Mouse (Mus musculus): ENCODE results near the gene Klk7.

GRCm38 (mm10) chr7:43775311-43776057, 35.6 kb upstream of the Klk7 start:
- TF ChIP-seq CTCF (IDR thresholded peaks at IDR 0.05; ENCODE audit: low read depth, low read length) (no peak), POLR2AphosphoS5 (IDR thresholded peaks at IDR 0.05; ENCODE audit: insufficient replicate concordance, low read depth, low read length) (no peak), GATA1 (IDR thresholded peaks at IDR 0.05; ENCODE audit: borderline replicate concordance, low read length) (no peak), TAL1 (conservative IDR thresholded peaks at IDR 0.05; ENCODE audit: low read depth, low read length) (no peak)
